Mouse (Mus musculus) intestine, postnatal 0 days (tissue): Measurements from ENCODE around the gene Hist3h2ba. TPM values are rescaled to one million over a fixed set of nuclear protein-coding genes. Genes with fewer than 3 reads are reported as not detected.
"Not testable (repeated sequence)": the region's sequence is repeated elsewhere in the genome, so short reads cannot be mapped to it uniquely, and the experiment has no call there.

Source experiments
- ATAC-seq: fragments of 200-750 bp; cut with Nextera tagmentation; 2 replicates; pipeline ENCODE4 v1.8.0; 2017; ENCODE audit warnings: mild to moderate bottlenecking, moderate TSS enrichment, moderate library complexity
- H3K27ac ChIP-seq: fragments of 300-500 bp; sonication (generic); 2 replicates; pipeline ENCODE4 v1.5.1; 2014; ENCODE audit warnings: mild to moderate bottlenecking, low read depth, low read length, moderate library complexity
- H3K27me3 ChIP-seq: fragments of 300-500 bp; sonication (generic); replicated peaks from 2 replicates; pipeline ENCODE4 v1.6.1; 2014; ENCODE audit warnings: low read length, mixed read lengths; ENCODE audit not compliant: control insufficient read depth, insufficient read depth
- H3K36me3 ChIP-seq: fragments of 300-500 bp; sonication (generic); 2 replicates; pipeline ENCODE4 v1.6.1; 2014; ENCODE audit warnings: mild to moderate bottlenecking, moderate library complexity; ENCODE audit not compliant: control insufficient read depth, insufficient read depth
- H3K4me1 ChIP-seq: fragments of 300-500 bp; sonication (generic); replicated peaks from 2 replicates; pipeline ENCODE4 v1.6.1; 2014; ENCODE audit warnings: antibody characterized with exemption, low read length, mixed read lengths; ENCODE audit not compliant: control insufficient read depth, insufficient read depth
- H3K4me2 ChIP-seq: fragments of 300-500 bp; sonication (generic); replicated peaks from 2 replicates; pipeline ENCODE4 v1.6.1; 2014; ENCODE audit warnings: low read depth, mild to moderate bottlenecking, moderate library complexity
- H3K4me3 ChIP-seq: fragments of 300-500 bp; sonication (generic); 2 replicates; pipeline ENCODE4 v1.5.1; 2014; ENCODE audit warnings: low read depth, low read length
- H3K9ac ChIP-seq: fragments of 300-500 bp; sonication (generic); 2 replicates; pipeline ENCODE4 v1.6.1; 2014; ENCODE audit warnings: mild to moderate bottlenecking, low read depth, low read length
- H3K9me3 ChIP-seq: fragments of 300-500 bp; sonication (generic); 2 replicates; pipeline ENCODE4 v1.6.1; 2016; ENCODE audit warnings: mixed run types; ENCODE audit not compliant: control insufficient read depth
- CTCF ChIP-seq: sonication (generic); IDR thresholded peaks from 2 replicates; pipeline ENCODE4 v1.5.1; 2016; ENCODE audit warnings: low read depth, mild to moderate bottlenecking, control low read depth, antibody characterized with exemption, moderate library complexity
- WGBS: fragments of 180-500 bp; shearing (Covaris S2); extraction: QIAGEN DNeasy Blood & Tissue Kit; methylation state at CpG from one replicate; pipeline ENCODE4 v1.1.7; 2014; 5-methylcytosine and 5-hydroxymethylcytosine counted together
- polyA plus RNA-seq: library from polyadenylated mRNA; unstranded; fragments of >200 nt; fragmentation: Nextera tagmentation; extraction: Ambion mirVana; gene quantifications from 2 replicates; pipeline ENCODE4 v1.2.1, GENCODE M21; 2015

Gene Hist3h2ba
- polyA plus RNA-seq, 1 experiment from 2014 or later = 6.9 TPM

- peak overlapping the region; percentile 28 for H3K4me3 ChIP-seq
- WGBS = 9% methylated on average over 23 of the region's 23 CpGs
- H3K27ac ChIP-seq = no peak overlapping the region
- TF ChIP-seq CTCF = no peak
- no peaks in the 10 kb centered on the region for H3K4me1 ChIP-seq
- H3K27me3 ChIP-seq = 0 out of 2 replicates have a peak, but pooled peaks cover 3% of the 10 kb centered on the region
- H3K36me3 ChIP-seq = no peaks in the 10 kb centered on the region
- peak overlapping the region; percentile 54 for H3K4me2 ChIP-seq
- H3K9me3 ChIP-seq = no peaks in the 10 kb centered on the region
- peak; percentile 34; the same call in 1 of the 2 replicates for ATAC-seq
- H3K9ac ChIP-seq = no peak overlapping the region
These were observed 757 bp upstream of the Hist3h2ba start for GRCm38 (mm10) chr11:58947798-58948528.

GRCm38 (mm10) chr11:58949480-58950431, 1.0 kb downstream of the Hist3h2ba start:
- Histone ChIP-seq H3K27ac (no peak overlapping the region), H3K36me3 (no peaks in the 10 kb centered on the region), H3K4me1 (no peaks in the 10 kb centered on the region), H3K4me3 (peak overlapping the region; percentile 28), H3K4me2 (peak overlapping the region; percentile 54), H3K27me3 (0 out of 2 replicates have a peak, but pooled peaks cover 3% of the 10 kb centered on the region), H3K9me3 (no peaks in the 10 kb centered on the region), H3K9ac (no peak overlapping the region)
- ATAC-seq = no peak
- WGBS = 23% methylated on average over 20 of the region's 20 CpGs
- TF ChIP-seq CTCF = no peak

DNA sequence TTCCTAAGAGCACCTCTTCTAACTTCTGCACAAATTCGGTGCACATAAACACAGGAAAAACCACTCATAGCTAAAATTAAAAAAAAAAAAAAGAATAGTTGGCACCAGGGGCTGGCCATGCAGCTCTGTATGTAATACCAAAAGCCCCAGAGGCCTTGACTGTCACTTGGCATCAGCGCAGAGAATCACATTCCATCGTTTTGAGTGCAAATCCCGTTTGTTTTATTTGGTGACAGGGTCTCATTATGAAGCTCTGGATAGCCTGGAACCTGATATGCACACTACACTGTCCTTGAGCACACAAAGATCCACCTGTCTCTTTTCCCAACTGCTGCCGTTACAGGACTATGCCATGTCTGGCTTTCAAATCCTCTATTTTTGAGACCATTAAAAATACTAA, 2.5 kb downstream of the Hist3h2ba start:
- Histone ChIP-seq H3K4me3 (no peak overlapping the region), H3K4me1 (peaks cover 2% of the 10 kb centered on the region; the same call in 1 of the 2 replicates), H3K27me3 (0 out of 2 replicates have a peak, but pooled peaks cover 3% of the 10 kb centered on the region), H3K36me3 (no peaks in the 10 kb centered on the region), H3K9ac (no peak overlapping the region), H3K4me2 (no peak overlapping the region), H3K9me3 (no peaks in the 10 kb centered on the region), H3K27ac (no peak overlapping the region)
- ATAC-seq = no peak
- 74% methylated on average over 5 of the region's 5 CpGs for WGBS
- TF ChIP-seq CTCF = no peak

DNA sequence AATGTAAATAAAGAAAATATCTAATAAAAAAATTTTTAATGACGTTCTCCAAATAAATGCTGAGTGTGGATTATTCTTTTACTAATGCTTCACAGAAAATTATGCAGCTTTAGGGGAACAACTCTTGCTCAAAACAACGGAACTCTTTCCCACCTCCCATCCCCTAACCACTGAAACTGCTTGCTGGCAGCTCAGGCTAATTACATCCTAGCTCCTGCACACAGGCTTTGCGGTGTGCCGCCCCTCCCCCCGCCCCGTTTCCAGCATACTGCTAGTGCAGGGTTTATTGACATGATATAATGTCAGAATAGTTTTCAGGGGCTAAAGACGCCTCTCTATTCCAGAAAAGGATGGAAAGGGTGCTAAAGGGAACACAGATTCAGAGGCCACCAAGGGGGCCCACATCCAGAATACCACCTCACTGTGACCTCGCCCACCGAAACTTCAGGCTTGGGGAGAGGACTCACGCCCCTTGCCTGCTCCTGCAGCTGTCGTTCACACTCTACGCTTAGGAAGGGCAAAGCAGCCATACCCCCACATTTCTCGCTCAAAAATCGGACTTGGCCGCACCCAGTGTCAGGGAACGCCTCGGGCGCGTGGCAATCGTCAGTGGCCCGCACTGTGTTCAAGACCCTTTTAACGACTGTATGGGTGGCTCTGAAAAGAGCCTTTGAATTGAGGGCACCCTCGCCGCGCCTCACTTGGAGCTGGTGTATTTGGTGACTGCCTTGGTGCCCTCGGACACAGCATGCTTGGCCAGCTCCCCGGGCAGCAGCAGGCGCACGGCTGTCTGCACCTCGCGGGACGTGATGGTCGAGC, 4.8 kb downstream of the Hist3h2ba start:
- Histone ChIP-seq H3K9me3 (no peaks in the 10 kb centered on the region), H3K9ac (peak overlapping the region; percentile 38; the same call in 1 of the 2 replicates), H3K4me1 (peaks cover 8% of the 10 kb centered on the region; the same call in 1 of the 2 replicates), H3K27ac (peak overlapping the region; percentile 94), H3K4me2 (peak overlapping the region; percentile 78), H3K4me3 (peak overlapping the region; percentile 56), H3K27me3 (0 out of 2 replicates have a peak, but pooled peaks cover 3% of the 10 kb centered on the region), H3K36me3 (peaks cover 8% of the 10 kb centered on the region; the same call in 1 of the 2 replicates)
- no peak for TF ChIP-seq CTCF
- WGBS = 1% methylated on average over 33 of the region's 33 CpGs
- ATAC-seq = 0 out of 2 replicates have a peak, but pooled peaks have one; percentile 0

DNA sequence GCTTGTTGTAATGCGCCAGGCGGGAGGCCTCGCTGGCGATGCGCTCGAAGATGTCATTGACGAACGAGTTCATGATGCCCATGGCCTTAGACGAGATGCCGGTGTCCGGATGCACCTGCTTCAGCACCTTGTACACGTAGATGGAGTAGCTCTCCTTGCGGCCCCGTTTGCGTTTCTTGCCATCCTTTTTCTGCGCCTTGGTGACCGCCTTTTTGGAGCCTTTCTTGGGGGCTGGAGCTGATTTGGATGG, 5.4 kb downstream of the Hist3h2ba start:
- peak overlapping the region; percentile 56 for H3K4me3 ChIP-seq
- under 1% methylated on average over 17 of the region's 17 CpGs for WGBS
- H3K27ac ChIP-seq = peak overlapping the region; percentile 94
- H3K27me3 ChIP-seq, H3K36me3 ChIP-seq, H3K9me3 ChIP-seq, H3K4me1 ChIP-seq: not testable (repeated sequence)
- peak overlapping the region; percentile 38; the same call in 1 of the 2 replicates for H3K9ac ChIP-seq
- peak overlapping the region; percentile 78 for H3K4me2 ChIP-seq
- ATAC-seq = peak; percentile 50
